Mouse (Mus musculus) Patski (cell line): ENCODE results near the gene Pitpnm2. TPM values are rescaled to one million over a fixed set of nuclear protein-coding genes. Genes with fewer than 3 reads are reported as not detected.

Experiments used
- ATAC-seq: fragments of 100-300 bp; one replicate; pipeline ENCODE4 v1.8.0; 2021
- CTCF ChIA-PET: fragments of 350-600 bp; sonication (Branson Sonifier 250); formaldehyde crosslinking; loops from one replicate; lab custom pipeline; 2022; ENCODE audit warnings: inconsistent platforms; lab: Charles Lee
- POLR2A ChIA-PET: fragments of 350-600 bp; sonication (Branson Sonifier 250); formaldehyde crosslinking; loops from one replicate; lab custom pipeline; 2022; ENCODE audit warnings: antibody characterized with exemption, inconsistent platforms; lab: Charles Lee
- DNase-seq: peaks from one replicate; pipeline ENCODE4 v3.0.0-alpha.2; 2011; ENCODE audit warnings: low read depth, low spot score
- H3K27me3 ChIP-seq: fragments of 371-371 bp; one replicate; pipeline ENCODE4 v1.5.1; 2021
- CTCF ChIP-seq: fragments of 100-300 bp; IDR thresholded peaks from one replicate; pipeline ENCODE4 v1.5.1; 2021
- in situ Hi-C: fragments of 300-500 bp; cut with MboI; formaldehyde crosslinking; loops from 3 replicates; pipeline ENCODE4 v1.11.1; 2018; ENCODE audit warnings: low pct_unique_long_range_greater_than_20kb, mixed read lengths
- polyA plus RNA-seq: library from polyadenylated mRNA; unstranded; gene quantifications from one replicate; pipeline ENCODE4 v1.2.3, GENCODE M21; 2021

The Pitpnm2 gene
- polyA plus RNA-seq, 1 experiment from 2014 or later = 33.3 TPM

- TF ChIP-seq CTCF = no peak
- in situ Hi-C loops = no loop called here
- DNase-seq (no peak), ATAC-seq (no peak)
- CTCF ChIA-PET = interaction anchor here (1.3 to 2.0 kb wide), 3 partner anchors 9 to 17 kb away, joined by 4 to 8 read pairs (median 6); no protein-coding TSS in a partner anchor
- H3K27me3 ChIP-seq = no peaks in the 10 kb centered on the region
- POLR2A ChIA-PET = no interaction called here
Observed at GRCm38 (mm10) chr5:124269661-124270060, 20.1 kb upstream of the Pitpnm2 start.

- no peak for ATAC-seq
- no peaks in the 10 kb centered on the region for H3K27me3 ChIP-seq
- POLR2A ChIA-PET = no interaction called here
- TF ChIP-seq CTCF = no peak
- in situ Hi-C loops = no loop called here
- no peak for DNase-seq
- CTCF ChIA-PET = no interaction called here
Observed at GRCm38 (mm10) chr5:124267652-124268051, 18.1 kb upstream of the Pitpnm2 start.

- ATAC-seq (no peak), DNase-seq (no peak)
- TF ChIP-seq CTCF = no peak
- CTCF ChIA-PET = no interaction called here
- in situ Hi-C loops = no loop called here
- H3K27me3 ChIP-seq = no peaks in the 10 kb centered on the region
- POLR2A ChIA-PET = interaction anchor here (0.5 to 1.0 kb wide), 2 partner anchors 10 to 83 kb away, joined by 4 to 5 read pairs; no protein-coding TSS in a partner anchor
Observed at GRCm38 (mm10) chr5:124266821-124267220, 17.3 kb upstream of the Pitpnm2 start.

- no peak for TF ChIP-seq CTCF
- CTCF ChIA-PET = interaction anchor here (1.2 kb wide), 1 partner anchor 22 kb away, joined by 4 read pairs; no protein-coding TSS in a partner anchor
- ATAC-seq (no peak), DNase-seq (no peak)
- in situ Hi-C loops = no loop called here
- H3K27me3 ChIP-seq = no peaks in the 10 kb centered on the region
- POLR2A ChIA-PET = no interaction called here
Observed at GRCm38 (mm10) chr5:124263246-124263645, 13.7 kb upstream of the Pitpnm2 start.

GRCm38 (mm10) chr5:124262090-124262489 is 12.5 kb upstream of the Pitpnm2 start:
- in situ Hi-C loops = no loop called here
- DNase-seq (no peak), ATAC-seq (no peak)
- H3K27me3 ChIP-seq = no peaks in the 10 kb centered on the region
- ChIA-PET CTCF (interaction anchor here (1.1 kb wide), 1 partner anchor 100 kb away, joined by 3 read pairs; no protein-coding TSS in a partner anchor), POLR2A (no interaction called here)
- no peak for TF ChIP-seq CTCF

GRCm38 (mm10) chr5:124259133-124259532 is 9.6 kb upstream of the Pitpnm2 start:
- CTCF ChIA-PET = interaction anchor here (0.7 to 2.9 kb wide), 9 partner anchors 8 to 148 kb away, joined by 3 to 28 read pairs (median 6); partner anchors contain the start of gene Ogfod2

GRCm38 (mm10) chr5:124258026-124258425 is 8.5 kb upstream of the Pitpnm2 start:
- POLR2A ChIA-PET = interaction anchor here (0.6 kb wide), 1 partner anchor 66 kb away, joined by 4 read pairs; no protein-coding TSS in a partner anchor

More at GRCm38 (mm10) chr5:124259133-124259532, 9.6 kb upstream of the Pitpnm2 start:
- in situ Hi-C loops = loop anchor here (5.0 kb wide), 1 partner anchor 97 kb away; no protein-coding TSS in a partner anchor
- TF ChIP-seq CTCF = peak; percentile 62
- POLR2A ChIA-PET = interaction anchor here (3.4 kb wide), 1 partner anchor 9 kb away, joined by 13 read pairs; the partner anchor contains the start of gene Pitpnm2
- no peak for DNase-seq
- ATAC-seq = no peak
- no peaks in the 10 kb centered on the region for H3K27me3 ChIP-seq

GRCm38 (mm10) chr5:124255141-124255540 is 5.6 kb upstream of the Pitpnm2 start:
- ChIA-PET CTCF (interaction anchor here (7.6 kb wide), 1 partner anchor 93 kb away, joined by 30 read pairs; no protein-coding TSS in a partner anchor), POLR2A (no interaction called here)
- H3K27me3 ChIP-seq = no peaks in the 10 kb centered on the region
- no peak for TF ChIP-seq CTCF
- in situ Hi-C loops = loop anchor here (5.0 kb wide), 1 partner anchor 93 kb away; no protein-coding TSS in a partner anchor
- no peak for DNase-seq
- ATAC-seq = no peak

More at GRCm38 (mm10) chr5:124258026-124258425, 8.5 kb upstream of the Pitpnm2 start:
- no peaks in the 10 kb centered on the region for H3K27me3 ChIP-seq
- CTCF ChIA-PET = interaction anchor here (1.2 to 2.7 kb wide), 3 partner anchors 7 to 95 kb away, joined by 4 to 28 read pairs (median 6); no protein-coding TSS in a partner anchor
- in situ Hi-C loops = loop anchor here (5.0 kb wide), 1 partner anchor 96 kb away; no protein-coding TSS in a partner anchor
- no peak for DNase-seq
- no peak for ATAC-seq
- TF ChIP-seq CTCF = no peak

- TF ChIP-seq CTCF = no peak
- CTCF ChIA-PET = interaction anchor here (1.2 to 7.6 kb wide), 5 partner anchors 10 to 91 kb away, joined by 4 to 30 read pairs (median 5); no protein-coding TSS in a partner anchor
- POLR2A ChIA-PET = interaction anchor here (0.7 to 1.4 kb wide), 3 partner anchors 11 to 845 kb away, joined by 3 to 5 read pairs (median 4); no protein-coding TSS in a partner anchor
- ATAC-seq (no peak), DNase-seq (no peak)
- H3K27me3 ChIP-seq = no peaks in the 10 kb centered on the region
- in situ Hi-C loops = no loop called here
Observed at GRCm38 (mm10) chr5:124253555-124253954, 4.0 kb upstream of the Pitpnm2 start.

- CTCF ChIA-PET = interaction anchor here (1.2 to 7.6 kb wide), 7 partner anchors 10 to 128 kb away, joined by 3 to 30 read pairs (median 4); no protein-coding TSS in a partner anchor
- ATAC-seq (no peak), DNase-seq (no peak)
- no peak for TF ChIP-seq CTCF
- in situ Hi-C loops = no loop called here
- POLR2A ChIA-PET = interaction anchor here (0.6 to 1.4 kb wide), 3 partner anchors 12 to 71 kb away, joined by 3 to 5 read pairs (median 4); no protein-coding TSS in a partner anchor
- no peaks in the 10 kb centered on the region for H3K27me3 ChIP-seq
Observed at GRCm38 (mm10) chr5:124252580-124253320, 3.2 kb upstream of the Pitpnm2 start.
